Mouse (Mus musculus) midbrain, embryonic 14.5 days (tissue): ENCODE data around the gene Trpc4ap. TPM values are rescaled to one million over a fixed set of nuclear protein-coding genes. Genes with fewer than 3 reads are reported as not detected.

Experiments
- ATAC-seq: fragments of 200-750 bp; cut with Nextera tagmentation; 2 replicates; pipeline ENCODE4 v1.8.0; 2017; ENCODE audit warnings: moderate number of reproducible peaks, moderate library complexity; ENCODE audit not compliant: low FRiP score, low TSS enrichment
- DNase-seq: peaks from one replicate; pipeline ENCODE4 v3.0.0-alpha.2; 2015
- H3K27ac ChIP-seq: fragments of 300-500 bp; sonication (generic); replicated peaks from 2 replicates; pipeline ENCODE4 v1.5.1; 2014; ENCODE audit warnings: mild to moderate bottlenecking, low read depth, low read length, moderate library complexity
- H3K27me3 ChIP-seq: fragments of 300-500 bp; sonication (generic); 2 replicates; pipeline ENCODE4 v1.6.1; 2014; ENCODE audit warnings: low read length, control low read depth, mixed read lengths; ENCODE audit not compliant: control insufficient read depth, insufficient read depth
- H3K36me3 ChIP-seq: fragments of 300-500 bp; sonication (generic); 2 replicates; pipeline ENCODE4 v1.6.1; 2014; ENCODE audit warnings: low read length, control low read depth; ENCODE audit not compliant: control insufficient read depth, insufficient read depth
- H3K4me1 ChIP-seq: fragments of 300-500 bp; sonication (generic); 2 replicates; pipeline ENCODE4 v1.6.1; 2014; ENCODE audit warnings: mild to moderate bottlenecking, antibody characterized with exemption, low read length, control low read depth; ENCODE audit not compliant: control insufficient read depth, insufficient read depth
- H3K4me2 ChIP-seq: fragments of 300-500 bp; sonication (generic); 2 replicates; pipeline ENCODE4 v1.6.1; 2014; ENCODE audit warnings: mild to moderate bottlenecking, low read length, moderate library complexity
- H3K4me3 ChIP-seq: fragments of 300-500 bp; sonication (generic); replicated peaks from 2 replicates; pipeline ENCODE4 v1.5.1; 2014; ENCODE audit warnings: low read depth, low read length
- H3K9ac ChIP-seq: fragments of 300-500 bp; sonication (generic); replicated peaks from 2 replicates; pipeline ENCODE4 v1.6.1; 2014; ENCODE audit warnings: mild to moderate bottlenecking, low read length, moderate library complexity
- H3K9me3 ChIP-seq: fragments of 300-500 bp; sonication (generic); 2 replicates; pipeline ENCODE4 v1.6.1; 2016; ENCODE audit warnings: low read length, control low read depth, mixed read lengths; ENCODE audit not compliant: control insufficient read depth
- WGBS: fragments of 180-500 bp; shearing (Covaris S2); extraction: QIAGEN DNeasy Blood & Tissue Kit; methylation state at CpG from one replicate; pipeline ENCODE4 v1.1.7; 2014; 5-methylcytosine and 5-hydroxymethylcytosine counted together
- polyA plus RNA-seq: library from polyadenylated mRNA; unstranded; fragments of >200 nt; fragmentation: Nextera tagmentation; extraction: Ambion mirVana; gene quantifications from 2 replicates; pipeline ENCODE4 v1.2.1, GENCODE M21; 2014

Trpc4ap gene
- polyA plus RNA-seq, 1 experiment from 2014 or later = 171 TPM

GRCm38 (mm10) chr2:155641540-155642472 is 50.4 kb downstream of the Trpc4ap start:
- Histone ChIP-seq H3K4me2 (no peak overlapping the region), H3K36me3 (peaks cover 96% of the 10 kb centered on the region), H3K27ac (peak overlapping the region; percentile 41; the same call in 1 of the 2 replicates), H3K9me3 (no peaks in the 10 kb centered on the region), H3K27me3 (no peaks in the 10 kb centered on the region), H3K4me1 (no peaks in the 10 kb centered on the region), H3K9ac (no peak overlapping the region), H3K4me3 (no peak overlapping the region)
- ATAC-seq = peak; percentile 40; the same call in 1 of the 2 replicates
- peak; percentile 26 for DNase-seq
- WGBS = 74% methylated on average over 18 of the region's 18 CpGs

GRCm38 (mm10) chr2:155640656-155641055 is 51.5 kb downstream of the Trpc4ap start:
- no peaks in the 10 kb centered on the region for H3K27me3 ChIP-seq
- DNase-seq (no peak), ATAC-seq (no peak; the same call in 1 of the 2 replicates)
- no peak overlapping the region for H3K27ac ChIP-seq
- H3K36me3 ChIP-seq = peaks cover 99% of the 10 kb centered on the region
- no peak overlapping the region for H3K4me2 ChIP-seq
- H3K4me3 ChIP-seq = no peak overlapping the region
- no peaks in the 10 kb centered on the region for H3K9me3 ChIP-seq
- WGBS = 59% methylated on average over 6 of the region's 6 CpGs
- no peak overlapping the region for H3K9ac ChIP-seq
- no peaks in the 10 kb centered on the region for H3K4me1 ChIP-seq

GRCm38 (mm10) chr2:155637411-155637810 is 54.8 kb downstream of the Trpc4ap start:
- no peak overlapping the region for H3K27ac ChIP-seq
- H3K27me3 ChIP-seq = peaks cover 17% of the 10 kb centered on the region; the same call in 1 of the 2 replicates
- no peaks in the 10 kb centered on the region for H3K9me3 ChIP-seq
- WGBS = 96% methylated on average over 4 of the region's 4 CpGs
- H3K4me3 ChIP-seq = no peak overlapping the region
- H3K4me2 ChIP-seq = no peak overlapping the region
- DNase-seq (no peak), ATAC-seq (no peak)
- H3K36me3 ChIP-seq = peaks cover 99% of the 10 kb centered on the region
- H3K9ac ChIP-seq = no peak overlapping the region
- no peaks in the 10 kb centered on the region for H3K4me1 ChIP-seq

- DNase-seq (no peak), ATAC-seq (no peak)
- H3K9me3 ChIP-seq = no peaks in the 10 kb centered on the region
- H3K9ac ChIP-seq = no peak overlapping the region
- H3K4me1 ChIP-seq = no peaks in the 10 kb centered on the region
- no peak overlapping the region for H3K4me2 ChIP-seq
- no peak overlapping the region for H3K27ac ChIP-seq
- H3K4me3 ChIP-seq = no peak overlapping the region
- H3K36me3 ChIP-seq = peaks cover 99% of the 10 kb centered on the region
- H3K27me3 ChIP-seq = peaks cover 22% of the 10 kb centered on the region
These were observed 55.3 kb downstream of the Trpc4ap start for GRCm38 (mm10) chr2:155636881-155637280.

GRCm38 (mm10) chr2:155635961-155636360 is 56.2 kb downstream of the Trpc4ap start:
- Histone ChIP-seq H3K27me3 (peaks cover 32% of the 10 kb centered on the region), H3K36me3 (peaks cover 98% of the 10 kb centered on the region), H3K9ac (no peak overlapping the region), H3K4me3 (no peak overlapping the region), H3K4me2 (no peak overlapping the region), H3K9me3 (no peaks in the 10 kb centered on the region), H3K27ac (no peak overlapping the region), H3K4me1 (no peaks in the 10 kb centered on the region)
- ATAC-seq = no peak
- DNase-seq = no peak
- WGBS = 96% methylated on average over 8 of the region's 8 CpGs

GRCm38 (mm10) chr2:155634562-155634961 is 57.6 kb downstream of the Trpc4ap start:
- H3K9ac ChIP-seq = no peak overlapping the region
- WGBS = 91% methylated on average over 8 of the region's 8 CpGs
- ATAC-seq = no peak
- H3K4me3 ChIP-seq = no peak overlapping the region
- peaks cover 44% of the 10 kb centered on the region for H3K27me3 ChIP-seq
- no peaks in the 10 kb centered on the region for H3K9me3 ChIP-seq
- no peak for DNase-seq
- peaks cover 84% of the 10 kb centered on the region for H3K36me3 ChIP-seq
- H3K27ac ChIP-seq = no peak overlapping the region
- H3K4me1 ChIP-seq = peaks cover 6% of the 10 kb centered on the region; the same call in 1 of the 2 replicates
- H3K4me2 ChIP-seq = no peak overlapping the region

GRCm38 (mm10) chr2:155633731-155634130 is 58.5 kb downstream of the Trpc4ap start:
- H3K4me2 ChIP-seq = no peak overlapping the region
- H3K27ac ChIP-seq = no peak overlapping the region
- H3K4me1 ChIP-seq = peaks cover 12% of the 10 kb centered on the region; the same call in 1 of the 2 replicates
- H3K9me3 ChIP-seq = no peaks in the 10 kb centered on the region
- no peak overlapping the region for H3K4me3 ChIP-seq
- peaks cover 47% of the 10 kb centered on the region for H3K27me3 ChIP-seq
- WGBS = 93% methylated on average over 9 of the region's 9 CpGs
- ATAC-seq = no peak
- H3K9ac ChIP-seq = no peak overlapping the region
- peaks cover 76% of the 10 kb centered on the region for H3K36me3 ChIP-seq
- DNase-seq = no peak

GRCm38 (mm10) chr2:155633121-155633520 is 59.1 kb downstream of the Trpc4ap start:
- DNase-seq (no peak), ATAC-seq (no peak)
- Histone ChIP-seq H3K27me3 (peaks cover 53% of the 10 kb centered on the region), H3K27ac (no peak overlapping the region), H3K9me3 (no peaks in the 10 kb centered on the region), H3K4me1 (peaks cover 12% of the 10 kb centered on the region; the same call in 1 of the 2 replicates), H3K4me3 (no peak overlapping the region), H3K9ac (no peak overlapping the region), H3K36me3 (peaks cover 70% of the 10 kb centered on the region), H3K4me2 (no peak overlapping the region)
- 69% methylated on average over 19 of the region's 19 CpGs for WGBS
